In genomic region chr8:57387627-57388026, GRCm38 (mm10) we compare ENCODE assay signal across 20 mouse cellular contexts.
"Had no signal": no experiment of that assay in that cellular context is flagged by ENCODE, and none has a peak within 500 bp of the region (broad histone marks: within the 10 kb centered on the region; RNA-seq: fewer than 3 reads in every experiment).

No protein-coding gene starts in this region.

- ATAC-seq: liver, postnatal 0 days; lung, postnatal 0 days; midbrain, embryonic 13.5 days; midbrain, embryonic 15.5 days had no signal

- H3K27ac ChIP-seq: lung, embryonic 15.5 days; macrophage; midbrain, embryonic 13.5 days; midbrain, embryonic 15.5 days; neural tube, embryonic 13.5 days; neural tube, embryonic 15.5 days had no signal

- H3K27me3 ChIP-seq: lung, embryonic 15.5 days; midbrain, embryonic 13.5 days; midbrain, embryonic 15.5 days; neural tube, embryonic 13.5 days; neural tube, embryonic 15.5 days had no signal

- H3K9ac ChIP-seq: liver, postnatal 0 days; lung, embryonic 15.5 days; midbrain, embryonic 13.5 days; midbrain, embryonic 15.5 days; neural tube, embryonic 13.5 days; neural tube, embryonic 15.5 days had no signal

- DNase-seq: liver, postnatal 0 days; lung, adult 2 months; lung, postnatal 14 days; lung, postnatal 36 days; retina, postnatal 1 day; right cerebral cortex, adult 18-20 months; right cerebral cortex, postnatal 25 days; right cerebral cortex, postnatal 4 days; spleen, adult 18-20 months; thymus, adult 18-20 months; thymus, postnatal 14 days; thymus, postnatal 36 days had no signal

- H3K4me3 ChIP-seq: lung, embryonic 15.5 days; midbrain, embryonic 13.5 days; midbrain, embryonic 15.5 days; neural tube, embryonic 13.5 days; neural tube, embryonic 15.5 days had no signal

- H3K36me3 ChIP-seq: lung, embryonic 15.5 days; midbrain, embryonic 13.5 days; midbrain, embryonic 15.5 days; neural tube, embryonic 13.5 days; neural tube, embryonic 15.5 days had no signal

- H3K4me1 ChIP-seq: lung, embryonic 15.5 days; midbrain, embryonic 13.5 days; midbrain, embryonic 15.5 days; neural tube, embryonic 13.5 days; neural tube, embryonic 15.5 days had no signal

- H3K9me3 ChIP-seq: lung, embryonic 15.5 days; midbrain, embryonic 13.5 days; midbrain, embryonic 15.5 days; neural tube, embryonic 13.5 days; neural tube, embryonic 15.5 days had no signal

- H3K4me2 ChIP-seq: lung, embryonic 15.5 days; midbrain, embryonic 11.5 days; midbrain, embryonic 13.5 days; midbrain, embryonic 15.5 days; neural tube, embryonic 13.5 days; neural tube, embryonic 15.5 days had no signal
